Mouse (Mus musculus) intestine, postnatal 0 days (tissue): ENCODE data around the gene Pea15a. TPM values are rescaled to one million over a fixed set of nuclear protein-coding genes. Genes with fewer than 3 reads are reported as not detected.
A peak's percentile ranks its signal among the peaks of the same experiment; 100 is the strongest.

Experiments
- ATAC-seq: fragments of 200-750 bp; cut with Nextera tagmentation; 2 replicates; pipeline ENCODE4 v1.8.0; 2017; ENCODE audit warnings: mild to moderate bottlenecking, moderate TSS enrichment, moderate library complexity
- H3K27ac ChIP-seq: fragments of 300-500 bp; sonication (generic); 2 replicates; pipeline ENCODE4 v1.5.1; 2014; ENCODE audit warnings: mild to moderate bottlenecking, low read depth, low read length, moderate library complexity
- H3K27me3 ChIP-seq: fragments of 300-500 bp; sonication (generic); replicated peaks from 2 replicates; pipeline ENCODE4 v1.6.1; 2014; ENCODE audit warnings: low read length, mixed read lengths; ENCODE audit not compliant: control insufficient read depth, insufficient read depth
- H3K36me3 ChIP-seq: fragments of 300-500 bp; sonication (generic); 2 replicates; pipeline ENCODE4 v1.6.1; 2014; ENCODE audit warnings: mild to moderate bottlenecking, moderate library complexity; ENCODE audit not compliant: control insufficient read depth, insufficient read depth
- H3K4me1 ChIP-seq: fragments of 300-500 bp; sonication (generic); replicated peaks from 2 replicates; pipeline ENCODE4 v1.6.1; 2014; ENCODE audit warnings: antibody characterized with exemption, low read length, mixed read lengths; ENCODE audit not compliant: control insufficient read depth, insufficient read depth
- H3K4me2 ChIP-seq: fragments of 300-500 bp; sonication (generic); replicated peaks from 2 replicates; pipeline ENCODE4 v1.6.1; 2014; ENCODE audit warnings: low read depth, mild to moderate bottlenecking, moderate library complexity
- H3K4me3 ChIP-seq: fragments of 300-500 bp; sonication (generic); 2 replicates; pipeline ENCODE4 v1.5.1; 2014; ENCODE audit warnings: low read depth, low read length
- H3K9ac ChIP-seq: fragments of 300-500 bp; sonication (generic); 2 replicates; pipeline ENCODE4 v1.6.1; 2014; ENCODE audit warnings: mild to moderate bottlenecking, low read depth, low read length
- H3K9me3 ChIP-seq: fragments of 300-500 bp; sonication (generic); 2 replicates; pipeline ENCODE4 v1.6.1; 2016; ENCODE audit warnings: mixed run types; ENCODE audit not compliant: control insufficient read depth
- CTCF ChIP-seq: sonication (generic); IDR thresholded peaks from 2 replicates; pipeline ENCODE4 v1.5.1; 2016; ENCODE audit warnings: low read depth, mild to moderate bottlenecking, control low read depth, antibody characterized with exemption, moderate library complexity
- WGBS: fragments of 180-500 bp; shearing (Covaris S2); extraction: QIAGEN DNeasy Blood & Tissue Kit; methylation state at CpG from one replicate; pipeline ENCODE4 v1.1.7; 2014; 5-methylcytosine and 5-hydroxymethylcytosine counted together
- polyA plus RNA-seq: library from polyadenylated mRNA; unstranded; fragments of >200 nt; fragmentation: Nextera tagmentation; extraction: Ambion mirVana; gene quantifications from 2 replicates; pipeline ENCODE4 v1.2.1, GENCODE M21; 2015

Pea15a gene
- polyA plus RNA-seq, 1 experiment from 2014 or later = 44.9 TPM

GRCm38 (mm10) chr1:172218164-172218910 is 11.7 kb upstream of the Pea15a start:
- no peaks in the 10 kb centered on the region for H3K36me3 ChIP-seq
- no peak overlapping the region for H3K9ac ChIP-seq
- no peak overlapping the region for H3K4me3 ChIP-seq
- H3K4me2 ChIP-seq = no peak overlapping the region
- no peak overlapping the region for H3K27ac ChIP-seq
- no peaks in the 10 kb centered on the region for H3K27me3 ChIP-seq
- no peaks in the 10 kb centered on the region; the same call in 1 of the 2 replicates for H3K4me1 ChIP-seq
- H3K9me3 ChIP-seq = no peaks in the 10 kb centered on the region
- no peak for TF ChIP-seq CTCF
- no peak for ATAC-seq
- 66% methylated on average over 15 of the region's 15 CpGs for WGBS

GRCm38 (mm10) chr1:172217148-172217547 is 10.5 kb upstream of the Pea15a start:
- Histone ChIP-seq H3K27me3 (no peaks in the 10 kb centered on the region), H3K36me3 (no peaks in the 10 kb centered on the region), H3K9me3 (no peaks in the 10 kb centered on the region), H3K27ac (0 out of 2 replicates have a peak overlapping the region, but pooled peaks have one; percentile 5), H3K4me2 (peak overlapping the region; percentile 47), H3K4me1 (no peaks in the 10 kb centered on the region; the same call in 1 of the 2 replicates), H3K9ac (no peak overlapping the region), H3K4me3 (no peak overlapping the region)
- ATAC-seq = peak; percentile 80
- peak; percentile 97 for TF ChIP-seq CTCF
- 1% methylated on average over 5 of the region's 5 CpGs for WGBS

GRCm38 (mm10) chr1:172214748-172215147 is 8.1 kb upstream of the Pea15a start:
- Histone ChIP-seq H3K36me3 (no peaks in the 10 kb centered on the region), H3K27me3 (no peaks in the 10 kb centered on the region), H3K9me3 (no peaks in the 10 kb centered on the region), H3K4me2 (no peak overlapping the region), H3K9ac (no peak overlapping the region), H3K4me1 (no peaks in the 10 kb centered on the region), H3K27ac (no peak overlapping the region), H3K4me3 (no peak overlapping the region)
- no peak for TF ChIP-seq CTCF
- ATAC-seq = no peak
- 48% methylated on average over 3 of the region's 3 CpGs for WGBS

- Histone ChIP-seq H3K9me3 (no peaks in the 10 kb centered on the region), H3K27ac (no peak overlapping the region), H3K4me1 (no peaks in the 10 kb centered on the region), H3K4me3 (no peak overlapping the region), H3K36me3 (no peaks in the 10 kb centered on the region), H3K9ac (no peak overlapping the region), H3K27me3 (no peaks in the 10 kb centered on the region), H3K4me2 (no peak overlapping the region)
- TF ChIP-seq CTCF = no peak
- WGBS = 65% methylated on average over 4 of the region's 4 CpGs
- ATAC-seq = no peak
Observed at GRCm38 (mm10) chr1:172213771-172214170, 7.2 kb upstream of the Pea15a start.

GRCm38 (mm10) chr1:172212776-172213175 is 6.2 kb upstream of the Pea15a start:
- Histone ChIP-seq H3K9me3 (no peaks in the 10 kb centered on the region), H3K9ac (no peak overlapping the region), H3K27me3 (no peaks in the 10 kb centered on the region), H3K36me3 (no peaks in the 10 kb centered on the region), H3K4me3 (no peak overlapping the region), H3K27ac (no peak overlapping the region), H3K4me2 (no peak overlapping the region), H3K4me1 (no peaks in the 10 kb centered on the region)
- ATAC-seq = no peak
- TF ChIP-seq CTCF = no peak
- WGBS = 55% methylated on average over 5 of the region's 5 CpGs

- 29% methylated on average over 7 of the region's 7 CpGs for WGBS
- H3K27me3 ChIP-seq = no peaks in the 10 kb centered on the region
- 0 out of 2 replicates have a peak overlapping the region, but pooled peaks have one; percentile 80 for H3K27ac ChIP-seq
- H3K9ac ChIP-seq = no peak overlapping the region
- no peaks in the 10 kb centered on the region for H3K4me1 ChIP-seq
- no peak for ATAC-seq
- no peak for TF ChIP-seq CTCF
- peaks cover 2% of the 10 kb centered on the region; the same call in 1 of the 2 replicates for H3K36me3 ChIP-seq
- H3K9me3 ChIP-seq = no peaks in the 10 kb centered on the region
- H3K4me3 ChIP-seq = no peak overlapping the region
- peak overlapping the region; percentile 89 for H3K4me2 ChIP-seq
Observed at GRCm38 (mm10) chr1:172207111-172207584, 544 bp upstream of the Pea15a start.
